Mouse (Mus musculus) CH12.LX (cell line): ENCODE results near the gene Dand5.

ENCODE experiments used
- CTCF ChIP-seq, 2 experiments: IDR thresholded peaks in 1 of 2; conservative IDR thresholded peaks in 1 of 2; 2 replicates each; pipeline ENCODE4 v1.5.1; 2011 to 2012; ENCODE audit warnings: low read depth in 2 of 2, low read length in 2 of 2, improper control_type of control experiment in 1 of 2, inconsistent platforms in 1 of 2, mild to moderate bottlenecking in 1 of 2, moderate library complexity in 1 of 2
- MAFK ChIP-seq: IDR thresholded peaks from 2 replicates; pipeline ENCODE4 v1.6.1; 2011; ENCODE audit warnings: low read length, improper control_type of control experiment; ENCODE audit not compliant: insufficient replicate concordance
- RAD21 ChIP-seq: IDR thresholded peaks from 2 replicates; pipeline ENCODE4 v1.6.1; 2011; ENCODE audit warnings: low read depth, mild to moderate bottlenecking, low read length, improper control_type of control experiment, moderate library complexity

DNA sequence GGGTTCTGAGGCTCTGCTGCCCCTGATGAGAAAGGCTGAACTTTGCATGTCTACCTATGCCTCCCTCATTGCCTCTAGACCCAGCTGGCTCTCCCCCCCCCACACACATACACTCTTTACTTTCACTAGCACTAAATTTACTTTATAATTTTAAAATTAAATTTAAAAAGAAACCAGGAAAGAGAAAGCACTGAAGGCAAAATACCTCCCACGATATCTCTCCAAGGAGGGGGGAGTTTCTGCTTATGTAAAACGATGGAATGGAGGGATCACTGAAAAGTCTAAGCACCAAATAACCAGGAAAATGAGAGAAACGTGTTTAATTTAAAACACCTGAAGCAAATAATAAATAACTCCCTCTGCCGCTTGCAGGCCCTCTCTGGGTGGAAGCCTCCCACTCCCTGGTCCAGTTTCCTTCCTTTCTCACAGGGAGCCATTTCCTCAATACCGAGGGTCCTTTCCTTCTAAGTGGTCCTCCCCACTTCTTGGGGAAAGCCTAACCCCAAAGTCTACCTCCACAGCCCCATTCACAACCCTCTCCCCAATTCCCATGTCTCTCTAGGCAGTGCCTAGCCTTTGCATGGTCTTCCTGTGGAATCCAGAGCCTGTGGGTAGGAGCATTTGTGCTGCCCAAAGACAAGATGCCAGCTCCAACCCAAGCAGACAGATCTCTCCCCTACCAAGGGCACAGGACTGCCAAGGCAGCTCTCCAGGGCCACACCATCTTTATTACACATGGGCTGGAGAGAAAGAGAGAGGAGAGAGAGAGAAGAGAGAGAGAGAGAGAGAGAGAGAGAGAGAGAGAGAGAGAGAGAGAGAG lies 40.7 kb downstream of the Dand5 start:
- no peak for TF ChIP-seq MAFK
- no peak for TF ChIP-seq CTCF (conservative IDR thresholded peaks at IDR 0.05 in 1 of 2, IDR thresholded peaks at IDR 0.05 in 1 of 2; ENCODE audit: low read depth in 2 of 2, low read length in 2 of 2)
- TF ChIP-seq RAD21: no peak
